Mouse (Mus musculus): ENCODE measurements around the gene Rassf10. TPM values are rescaled to one million over a fixed set of nuclear protein-coding genes. Genes with fewer than 3 reads are reported as not detected.
"Not testable (repeated sequence)": the region's sequence is repeated elsewhere in the genome, so short reads cannot be mapped to it uniquely, and the experiment has no call there.

Rassf10 gene
- polyA plus RNA-seq, 1 experiment from 2014 or later = 0.03 TPM

- no peaks in the 10 kb centered on the region for H3K4me1 ChIP-seq (replicated peaks)
- H3K36me3 ChIP-seq = no peaks in the 10 kb centered on the region
- ATAC-seq (ENCODE audit: low read depth) (no peak), DNase-seq (no peak)
- WGBS (ENCODE audit: insufficient replicate concordance) = 51% methylated on average over 7 of the region's 7 CpGs
- no peak overlapping the region for H3K27ac ChIP-seq
- no peak overlapping the region for H3K9ac ChIP-seq
- H3K27me3 ChIP-seq = no peaks in the 10 kb centered on the region
- H3K4me3 ChIP-seq (replicated peaks) = no peak overlapping the region
- H3K9me3 ChIP-seq (replicated peaks) = no peaks in the 10 kb centered on the region
- H3K4me2 ChIP-seq = no peak overlapping the region
Measured at GRCm38 (mm10) chr7:112930669-112931068, 23.1 kb upstream of the Rassf10 start.

- ATAC-seq (ENCODE audit: low read depth); H3K27ac ChIP-seq; H3K9ac ChIP-seq; H3K36me3 ChIP-seq; H3K4me1 ChIP-seq (replicated peaks); DNase-seq; H3K4me3 ChIP-seq (replicated peaks); H3K9me3 ChIP-seq (replicated peaks); H3K4me2 ChIP-seq; H3K27me3 ChIP-seq: not testable (repeated sequence)
- WGBS (ENCODE audit: insufficient replicate concordance) = 28% methylated on average over 5 of the region's 5 CpGs
Measured at GRCm38 (mm10) chr7:112935876-112936275, 17.9 kb upstream of the Rassf10 start.

DNA sequence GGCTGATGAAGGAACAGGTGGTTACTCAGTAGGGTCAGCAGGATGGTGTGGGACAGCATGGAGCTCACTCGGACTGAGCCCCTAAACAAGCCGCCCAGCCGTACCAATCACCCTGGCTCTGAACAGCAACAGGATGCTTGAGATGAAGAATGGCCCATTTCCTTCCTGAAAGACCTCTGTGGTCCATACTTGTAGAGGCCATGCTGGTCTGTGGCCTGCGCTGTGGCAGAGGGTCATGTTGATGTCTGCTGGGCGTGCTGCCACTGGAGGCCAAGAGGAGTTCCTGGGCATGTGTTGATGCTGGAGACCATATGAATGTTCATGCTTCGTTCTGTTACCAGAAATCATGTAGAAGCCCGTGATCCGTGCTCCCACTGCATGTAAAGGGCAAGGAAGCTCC is 16.7 kb upstream of the Rassf10 start:
- WGBS (ENCODE audit: insufficient replicate concordance) = 38% methylated on average over 8 of the region's 8 CpGs
- no peak for ATAC-seq (ENCODE audit: low read depth)

DNA sequence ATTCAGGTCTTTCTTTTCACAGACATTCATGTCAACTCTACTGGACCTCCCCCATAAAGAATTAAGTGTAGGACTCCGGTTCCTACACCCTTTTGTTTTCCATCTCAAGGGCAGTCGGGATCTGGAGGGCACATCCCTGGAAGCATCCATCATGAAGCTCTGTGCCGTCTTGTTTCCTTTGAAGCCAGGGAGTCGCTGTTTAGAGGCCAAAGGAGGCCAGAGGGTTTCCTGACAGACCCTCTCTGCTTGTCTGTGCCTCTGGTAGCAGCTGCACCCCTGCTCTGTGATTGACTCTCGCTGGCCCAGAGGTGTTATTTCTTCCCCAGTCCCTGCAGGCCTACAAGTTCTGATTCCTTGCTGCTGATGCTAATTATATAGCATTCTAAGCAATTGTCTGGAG is 14.8 kb upstream of the Rassf10 start:
- Histone ChIP-seq H3K4me2 (no peak overlapping the region), H3K27ac (no peak overlapping the region), H3K9ac (no peak overlapping the region), H3K9me3 (replicated peaks) (no peaks in the 10 kb centered on the region), H3K4me3 (replicated peaks) (no peak overlapping the region), H3K4me1 (replicated peaks) (no peaks in the 10 kb centered on the region), H3K36me3 (no peaks in the 10 kb centered on the region), H3K27me3 (0 out of 2 replicates have a peak, but pooled peaks cover 10% of the 10 kb centered on the region)
- ATAC-seq (ENCODE audit: low read depth) (no peak), DNase-seq (no peak)
- 37% methylated on average over 5 of the region's 5 CpGs for WGBS (ENCODE audit: insufficient replicate concordance)

More for the DNA sequence above, 16.7 kb upstream of the Rassf10 start:
- H3K36me3 ChIP-seq = no peaks in the 10 kb centered on the region
- H3K9me3 ChIP-seq (replicated peaks) = no peaks in the 10 kb centered on the region
- DNase-seq = no peak
- H3K4me2 ChIP-seq = no peak overlapping the region
- H3K4me1 ChIP-seq (replicated peaks) = no peaks in the 10 kb centered on the region
- 0 out of 2 replicates have a peak, but pooled peaks cover 10% of the 10 kb centered on the region for H3K27me3 ChIP-seq
- H3K27ac ChIP-seq = no peak overlapping the region
- no peak overlapping the region for H3K4me3 ChIP-seq (replicated peaks)
- H3K9ac ChIP-seq = no peak overlapping the region

DNA sequence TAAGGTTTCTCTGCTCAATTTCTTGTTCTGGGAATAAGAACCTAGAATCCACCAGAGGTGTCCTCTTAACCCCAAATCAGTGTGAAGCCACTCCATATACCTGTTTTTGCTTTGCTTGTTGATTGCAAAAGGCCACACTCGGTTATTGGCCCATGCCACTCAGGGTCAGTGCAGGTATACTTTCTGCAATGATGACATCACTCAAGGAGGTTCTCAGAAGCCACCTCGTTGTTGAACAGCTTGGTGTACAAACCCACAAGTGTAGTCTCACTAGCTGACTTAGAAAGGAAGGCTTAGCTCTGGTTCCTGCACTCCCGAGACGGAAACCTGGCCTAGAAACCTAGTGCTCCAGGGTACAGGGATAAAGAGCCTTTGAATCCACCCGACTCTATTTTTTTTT is 11.2 kb upstream of the Rassf10 start:
- DNase-seq (no peak), ATAC-seq (ENCODE audit: low read depth) (no peak)
- no peak overlapping the region for H3K27ac ChIP-seq
- H3K4me1 ChIP-seq (replicated peaks) = no peaks in the 10 kb centered on the region
- 52% methylated on average over 5 of the region's 5 CpGs for WGBS (ENCODE audit: insufficient replicate concordance)
- H3K4me2 ChIP-seq = no peak overlapping the region
- H3K36me3 ChIP-seq = no peaks in the 10 kb centered on the region
- H3K9ac ChIP-seq = no peak overlapping the region
- H3K27me3 ChIP-seq = 0 out of 2 replicates have a peak, but pooled peaks cover 5% of the 10 kb centered on the region
- H3K9me3 ChIP-seq (replicated peaks) = no peaks in the 10 kb centered on the region
- no peak overlapping the region for H3K4me3 ChIP-seq (replicated peaks)

- Histone ChIP-seq H3K9me3 (replicated peaks) (no peaks in the 10 kb centered on the region), H3K4me1 (replicated peaks) (no peaks in the 10 kb centered on the region), H3K27ac (no peak overlapping the region), H3K27me3 (0 out of 2 replicates have a peak, but pooled peaks cover 5% of the 10 kb centered on the region), H3K36me3 (no peaks in the 10 kb centered on the region), H3K4me2 (no peak overlapping the region), H3K9ac (no peak overlapping the region), H3K4me3 (replicated peaks) (no peak overlapping the region)
- ATAC-seq (ENCODE audit: low read depth) (no peak), DNase-seq (no peak)
- 75% methylated on average over 1 of the region's 1 CpGs for WGBS (ENCODE audit: insufficient replicate concordance)
Measured at GRCm38 (mm10) chr7:112943056-112943455, 10.7 kb upstream of the Rassf10 start.

DNA sequence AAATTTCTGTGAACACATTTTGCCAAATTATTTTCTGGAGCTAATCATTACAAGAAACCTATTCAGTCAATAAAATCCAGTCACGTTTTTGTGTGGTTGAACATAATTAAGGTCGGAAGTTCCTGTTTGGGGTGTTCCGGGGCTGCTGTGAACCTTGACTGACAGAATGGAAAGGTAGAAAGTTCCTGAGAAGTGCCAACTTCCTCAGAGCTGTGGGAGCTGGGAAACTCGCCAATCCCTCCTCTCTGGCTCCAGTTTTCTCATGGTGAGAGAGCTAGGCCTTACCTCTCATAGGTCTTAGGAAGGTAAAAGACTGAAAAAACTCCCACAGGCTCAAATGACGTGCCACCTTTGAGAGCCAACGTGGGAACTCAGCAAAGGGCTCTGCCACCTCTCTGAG is 7.1 kb upstream of the Rassf10 start:
- Histone ChIP-seq H3K4me1 (replicated peaks) (no peaks in the 10 kb centered on the region), H3K9ac (no peak overlapping the region), H3K4me3 (replicated peaks) (no peak overlapping the region), H3K27me3 (no peaks in the 10 kb centered on the region), H3K27ac (no peak overlapping the region), H3K36me3 (no peaks in the 10 kb centered on the region), H3K4me2 (no peak overlapping the region), H3K9me3 (replicated peaks) (no peaks in the 10 kb centered on the region)
- WGBS (ENCODE audit: insufficient replicate concordance) = 40% methylated on average over 6 of the region's 6 CpGs
- DNase-seq (no peak), ATAC-seq (ENCODE audit: low read depth) (no peak)

GRCm38 (mm10) chr7:112954351-112955102 is 765 bp downstream of the Rassf10 start:
- H3K27me3 ChIP-seq = peaks cover 54% of the 10 kb centered on the region
- H3K4me3 ChIP-seq (replicated peaks) = peak overlapping the region; percentile 43
- DNase-seq = no peak
- no peak overlapping the region for H3K27ac ChIP-seq
- H3K9ac ChIP-seq = no peak overlapping the region
- 3% methylated on average over 82 of the region's 82 CpGs for WGBS (ENCODE audit: insufficient replicate concordance)
- H3K36me3 ChIP-seq = no peaks in the 10 kb centered on the region
- peaks cover 6% of the 10 kb centered on the region; the same call in 1 of the 2 replicates for H3K4me1 ChIP-seq (replicated peaks)
- H3K9me3 ChIP-seq (replicated peaks) = no peaks in the 10 kb centered on the region
- H3K4me2 ChIP-seq = peak overlapping the region; percentile 54
- ATAC-seq (ENCODE audit: low read depth) = no peak

GRCm38 (mm10) chr7:112955103-112955827 is 1.5 kb downstream of the Rassf10 start:
- Histone ChIP-seq H3K27me3 (peaks cover 54% of the 10 kb centered on the region), H3K4me3 (replicated peaks) (0 out of 2 replicates have a peak overlapping the region, but pooled peaks have one; percentile 43)

DNA sequence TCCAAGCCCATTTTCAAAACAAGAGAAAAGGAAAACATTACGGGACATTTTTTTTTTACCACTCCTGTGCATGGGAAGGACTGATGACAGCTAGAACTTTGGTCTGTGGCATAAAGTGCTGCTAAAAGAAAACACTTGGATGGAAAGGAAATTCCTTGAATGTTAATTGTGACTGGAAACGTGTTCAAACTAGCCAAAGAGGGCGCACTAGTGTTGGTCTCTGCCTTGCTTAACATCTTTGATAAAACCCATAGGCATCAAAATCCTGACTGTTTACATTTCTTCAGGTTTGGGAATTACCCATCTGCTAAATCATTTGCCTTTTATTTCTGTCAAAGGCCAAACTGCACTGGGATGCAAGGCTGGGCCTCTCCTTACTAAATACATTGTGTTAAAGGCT is 2.2 kb downstream of the Rassf10 start:
- Histone ChIP-seq H3K4me1 (replicated peaks) (peaks cover 6% of the 10 kb centered on the region; the same call in 1 of the 2 replicates), H3K4me2 (no peak overlapping the region), H3K27ac (no peak overlapping the region), H3K4me3 (replicated peaks) (no peak overlapping the region), H3K9me3 (replicated peaks) (no peaks in the 10 kb centered on the region), H3K36me3 (no peaks in the 10 kb centered on the region), H3K27me3 (peaks cover 54% of the 10 kb centered on the region), H3K9ac (no peak overlapping the region)
- WGBS (ENCODE audit: insufficient replicate concordance) = 30% methylated on average over 3 of the region's 3 CpGs
- ATAC-seq (ENCODE audit: low read depth) (no peak), DNase-seq (no peak)

More at GRCm38 (mm10) chr7:112955103-112955827, 1.5 kb downstream of the Rassf10 start:
- Histone ChIP-seq H3K9ac (no peak overlapping the region), H3K36me3 (no peaks in the 10 kb centered on the region), H3K27ac (no peak overlapping the region), H3K9me3 (replicated peaks) (no peaks in the 10 kb centered on the region), H3K4me2 (peak overlapping the region; percentile 54), H3K4me1 (replicated peaks) (peaks cover 6% of the 10 kb centered on the region; the same call in 1 of the 2 replicates)
- DNase-seq (no peak), ATAC-seq (ENCODE audit: low read depth) (no peak)
- whole genome bisulfite sequencing (ENCODE audit: insufficient replicate concordance) = 6% methylated on average over 40 of the region's 40 CpGs

GRCm38 (mm10) chr7:112956961-112957360 is 3.2 kb downstream of the Rassf10 start:
- Histone ChIP-seq H3K27ac (no peak overlapping the region), H3K27me3 (peaks cover 54% of the 10 kb centered on the region), H3K4me3 (replicated peaks) (no peak overlapping the region), H3K9ac (no peak overlapping the region), H3K9me3 (replicated peaks) (no peaks in the 10 kb centered on the region), H3K36me3 (no peaks in the 10 kb centered on the region), H3K4me2 (no peak overlapping the region), H3K4me1 (replicated peaks) (peaks cover 6% of the 10 kb centered on the region; the same call in 1 of the 2 replicates)
- ATAC-seq (ENCODE audit: low read depth) = no peak
- no peak for DNase-seq
- 46% methylated on average over 7 of the region's 7 CpGs for WGBS (ENCODE audit: insufficient replicate concordance)
